Mouse (Mus musculus) CD8-positive naive resting alpha-beta T cell, adult 57 days (primary cell): Measurements from ENCODE around the gene Atp5j. TPM values are rescaled to one million over a fixed set of nuclear protein-coding genes. Genes with fewer than 3 reads are reported as not detected.

Experiments
- total RNA-seq: library from RNA; stranded (reverse); gene quantifications from one replicate; pipeline ENCODE4 v1.2.4, GENCODE M21; 2023

Atp5j gene
- 118 TPM for total RNA-seq

GRCm38 (mm10) chr16:84835441-84835822, at the start of gene Atp5j:
Atp5j (minus strand) TSS chr16:84835625.

GRCm38 (mm10) chr16:84834745-84835440, 532 bp downstream of the Atp5j start, which contains the start of gene Gabpa:
Gabpa (plus strand) TSS chr16:84834925.

Other genes starting within 250 kb of the Atp5j start
- 21.7 TPM for gene Mrpl39, start 99.9 kb downstream of the Atp5j start, total RNA-seq
- not detected for gene Jam2, start 61.5 kb downstream of the Atp5j start, total RNA-seq
- 47.9 TPM for gene Gabpa, start 700 bp downstream of the Atp5j start, total RNA-seq